Mouse (Mus musculus): Measurements from ENCODE around the gene Hist2h2be. TPM values are rescaled to one million over a fixed set of nuclear protein-coding genes. Genes with fewer than 3 reads are reported as not detected.
"Not testable (repeated sequence)": the region's sequence is repeated elsewhere in the genome, so short reads cannot be mapped to it uniquely, and the experiment has no call there.

The Hist2h2be gene
- polyA plus RNA-seq, 1 experiment from 2014 or later, result 11.5 TPM

DNA sequence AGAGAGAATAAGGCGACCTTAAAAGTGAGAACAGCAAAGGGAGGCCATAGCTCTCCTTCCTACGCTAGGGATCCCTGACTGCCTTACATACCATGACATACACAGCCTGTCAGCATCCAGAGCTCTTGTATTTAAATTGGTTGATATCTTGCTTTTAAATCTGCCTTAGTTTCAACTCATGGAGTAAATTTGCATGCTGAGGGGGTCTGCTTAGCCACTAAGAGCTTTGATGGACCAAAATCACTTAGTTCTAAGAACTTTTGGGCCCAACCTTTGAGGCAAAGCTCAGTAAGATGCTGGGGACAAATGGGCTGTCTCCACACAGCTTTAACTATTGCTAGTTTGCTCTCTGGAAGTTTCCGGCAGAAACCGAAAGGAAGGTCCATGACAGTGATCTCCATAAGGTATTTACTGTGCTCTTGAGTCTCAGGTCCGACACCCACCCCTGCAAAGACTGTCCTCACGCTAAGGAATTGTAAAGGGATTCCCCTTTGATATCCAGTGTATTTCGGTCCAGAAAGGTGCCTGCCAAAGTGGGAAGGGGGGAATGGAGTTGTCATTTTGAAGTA, 16.5 kb downstream of the Hist2h2be start:
- no peak for ATAC-seq (replicated peaks; ENCODE audit: insufficient number of reproducible peaks, low FRiP score, low TSS enrichment, low read depth)
- Histone ChIP-seq H3K9ac (replicated peaks; ENCODE audit: low read length) (peak overlapping the region; percentile 81), H3K27ac (replicated peaks; ENCODE audit: low read depth, low read length) (peak overlapping the region; percentile 88), H3K9me3 (replicated peaks; ENCODE audit: control insufficient read depth, low read length) (no peaks in the 10 kb centered on the region), H3K4me2 (ENCODE audit: low read depth, low read length) (peak overlapping the region; percentile 56), H3K4me1 (ENCODE audit: control insufficient read depth, insufficient read depth, low read length) (no peaks in the 10 kb centered on the region), H3K27me3 (ENCODE audit: control insufficient read depth, insufficient read depth, low read length) (no peaks in the 10 kb centered on the region), H3K4me3 (ENCODE audit: low read depth, low read length) (peak overlapping the region; percentile 49), H3K36me3 (replicated peaks; ENCODE audit: control insufficient read depth, insufficient read depth, low read depth, low read length) (no peaks in the 10 kb centered on the region)
- 28% methylated on average over 7 of the region's 7 CpGs for WGBS
- peak; percentile 57 for DNase-seq (ENCODE audit: low spot score)

DNA sequence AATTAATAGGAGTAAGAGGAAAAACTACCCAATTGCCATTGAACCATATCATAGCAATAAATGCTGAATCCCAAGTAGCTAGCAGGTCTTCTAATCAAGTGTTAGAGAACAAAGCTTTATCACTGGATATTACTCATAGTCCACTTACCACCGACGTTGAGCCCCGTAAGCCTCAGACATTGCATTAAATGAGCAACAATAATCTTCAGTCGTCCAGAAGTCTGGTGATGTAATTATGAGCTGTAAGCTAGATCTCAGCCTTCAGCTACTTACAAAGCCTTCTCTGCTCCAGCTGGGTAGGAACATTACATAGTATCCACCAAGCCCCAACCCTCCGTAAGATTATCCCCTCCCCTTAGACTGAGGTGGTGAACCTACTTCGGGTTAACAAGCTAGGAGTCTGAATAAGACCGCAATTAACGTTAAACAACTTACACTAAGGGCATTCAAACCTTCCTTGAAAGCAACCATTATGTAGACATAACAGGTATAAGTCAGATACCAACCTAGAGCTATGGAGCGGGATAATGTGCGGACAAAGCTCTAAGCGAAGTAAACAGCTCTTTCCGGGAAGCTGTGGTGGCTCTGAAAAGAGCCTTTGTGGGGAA, 17.1 kb downstream of the Hist2h2be start:
- 1% methylated on average over 12 of the region's 12 CpGs for WGBS
- DNase-seq (ENCODE audit: low spot score), result peak; percentile 70
- H3K9me3 ChIP-seq (replicated peaks; ENCODE audit: control insufficient read depth, low read length), result no peaks in the 10 kb centered on the region
- peak overlapping the region; percentile 81 for H3K9ac ChIP-seq (replicated peaks; ENCODE audit: low read length)
- H3K4me3 ChIP-seq (ENCODE audit: low read depth, low read length), result peak overlapping the region; percentile 49
- H3K27me3 ChIP-seq (ENCODE audit: control insufficient read depth, insufficient read depth, low read length), result no peaks in the 10 kb centered on the region
- H3K27ac ChIP-seq (replicated peaks; ENCODE audit: low read depth, low read length), result peak overlapping the region; percentile 88
- H3K4me1 ChIP-seq (ENCODE audit: control insufficient read depth, insufficient read depth, low read length), result no peaks in the 10 kb centered on the region
- no peaks in the 10 kb centered on the region for H3K36me3 ChIP-seq (replicated peaks; ENCODE audit: control insufficient read depth, insufficient read depth, low read depth, low read length)
- peak overlapping the region; percentile 56 for H3K4me2 ChIP-seq (ENCODE audit: low read depth, low read length)
- no peak for ATAC-seq (replicated peaks; ENCODE audit: insufficient number of reproducible peaks, low FRiP score, low TSS enrichment, low read depth)

DNA sequence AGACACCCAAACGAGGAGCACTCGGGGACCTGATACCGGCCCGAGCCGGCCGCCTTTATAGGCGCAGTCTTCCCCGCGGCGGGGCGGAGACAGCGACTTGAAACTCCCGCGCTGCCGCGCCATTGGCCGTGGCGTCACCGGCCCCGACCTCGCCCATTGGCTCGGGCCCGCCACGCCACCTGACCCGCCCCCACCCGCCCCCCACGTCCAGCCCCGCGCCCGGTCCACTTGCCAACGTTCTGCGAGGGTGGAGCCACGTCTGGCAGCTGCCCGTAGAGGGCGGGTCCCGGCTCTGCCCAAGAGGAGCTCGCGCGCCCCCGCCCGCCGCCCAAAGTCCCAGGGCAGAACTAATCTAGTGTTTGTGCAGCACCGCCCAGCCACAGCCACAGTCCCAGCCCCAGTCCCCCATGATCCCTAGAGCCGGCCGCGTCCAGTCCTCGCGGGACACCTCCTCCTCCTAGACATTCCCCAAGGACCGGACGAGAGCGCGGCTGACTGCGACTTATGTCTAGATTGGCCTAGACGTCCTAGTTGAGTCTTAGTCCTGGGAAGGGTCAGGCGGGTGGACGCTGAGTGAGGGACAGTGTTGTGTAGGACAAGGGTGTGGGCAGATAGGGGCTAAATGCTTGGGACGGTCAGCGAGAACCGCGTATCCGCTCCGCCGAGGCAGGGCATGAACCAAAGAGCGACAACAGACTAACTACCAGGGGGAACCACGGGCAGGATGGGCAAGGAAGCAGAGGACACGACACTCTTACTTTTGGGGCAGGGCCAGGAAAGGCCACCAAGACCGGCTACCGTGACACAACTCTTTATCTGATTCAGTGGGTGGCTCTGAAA, 18.3 kb downstream of the Hist2h2be start, which contains the start of gene Hist2h3c2:
TSS of gene Hist2h3c2 (minus strand) at position 174 of the 840 bp plus-strand sequence.
- Histone ChIP-seq H3K4me2 (ENCODE audit: low read depth, low read length) (peak within 1 kb of the TSS; percentile 56), H3K9ac (replicated peaks; ENCODE audit: low read length) (peak within 1 kb of the TSS; percentile 81), H3K4me3 (ENCODE audit: low read depth, low read length) (peak within 1 kb of the TSS; percentile 49), H3K27ac (replicated peaks; ENCODE audit: low read depth, low read length) (peak within 1 kb of the TSS; percentile 88)
- not testable (repeated sequence) for H3K27me3 ChIP-seq (ENCODE audit: control insufficient read depth, insufficient read depth, low read length); H3K4me1 ChIP-seq (ENCODE audit: control insufficient read depth, insufficient read depth, low read length); H3K36me3 ChIP-seq (replicated peaks; ENCODE audit: control insufficient read depth, insufficient read depth, low read depth, low read length); DNase-seq (ENCODE audit: low spot score); H3K9me3 ChIP-seq (replicated peaks; ENCODE audit: control insufficient read depth, low read length)
- under 1% methylated on average over 10 of the region's 68 CpGs for WGBS
- peak; percentile 95 for ATAC-seq (replicated peaks; ENCODE audit: insufficient number of reproducible peaks, low FRiP score, low TSS enrichment, low read depth)

DNA sequence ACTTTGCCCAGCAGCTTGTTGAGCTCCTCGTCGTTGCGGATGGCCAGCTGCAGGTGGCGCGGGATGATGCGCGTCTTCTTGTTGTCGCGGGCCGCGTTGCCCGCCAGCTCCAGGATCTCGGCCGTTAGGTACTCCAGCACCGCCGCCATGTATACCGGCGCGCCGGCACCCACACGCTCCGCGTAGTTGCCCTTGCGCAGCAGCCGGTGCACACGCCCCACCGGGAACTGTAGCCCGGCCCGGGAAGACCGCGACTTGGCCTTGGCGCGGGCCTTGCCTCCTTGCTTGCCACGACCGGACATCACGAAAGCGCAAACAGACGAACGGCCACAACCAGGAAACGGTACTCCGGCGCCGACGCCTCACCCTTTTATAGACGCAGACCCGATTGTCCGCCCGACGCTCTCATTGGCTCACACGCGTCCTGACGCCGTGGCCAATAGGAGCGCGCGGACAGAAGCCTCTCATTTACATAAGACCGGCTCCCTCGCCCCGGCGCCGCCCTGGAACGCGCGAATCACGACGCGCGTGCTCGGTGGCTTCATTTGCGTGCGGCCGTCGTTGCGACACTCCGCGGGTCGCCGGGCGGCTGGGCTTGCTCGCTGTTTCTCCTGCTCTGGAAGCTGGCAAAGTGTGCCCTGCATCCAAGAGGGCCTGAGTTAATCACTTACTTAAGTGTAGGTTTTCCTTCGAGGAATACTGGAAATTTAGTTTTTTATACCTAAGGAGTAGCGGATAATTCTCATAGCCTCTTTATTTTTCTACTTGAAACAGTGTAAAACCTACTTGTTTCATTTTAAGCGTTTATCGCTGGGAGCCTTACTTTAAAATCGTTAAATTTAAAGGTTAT, 19.3 kb downstream of the Hist2h2be start, which contains the start of gene Hist2h2aa2:
TSS of gene Hist2h2aa2 (minus strand) at position 328 of the 850 bp plus-strand sequence.
- H3K4me1 ChIP-seq (ENCODE audit: control insufficient read depth, insufficient read depth, low read length); H3K27me3 ChIP-seq (ENCODE audit: control insufficient read depth, insufficient read depth, low read length); H3K36me3 ChIP-seq (replicated peaks; ENCODE audit: control insufficient read depth, insufficient read depth, low read depth, low read length); H3K4me3 ChIP-seq (ENCODE audit: low read depth, low read length); H3K9me3 ChIP-seq (replicated peaks; ENCODE audit: control insufficient read depth, low read length): not testable (repeated sequence)
- H3K4me2 ChIP-seq (ENCODE audit: low read depth, low read length), result peak within 1 kb of the TSS; percentile 36
- DNase-seq (ENCODE audit: low spot score) (peak; percentile 68), ATAC-seq (replicated peaks; ENCODE audit: insufficient number of reproducible peaks, low FRiP score, low TSS enrichment, low read depth) (peak; percentile 79)
- WGBS, result 4% methylated on average over 26 of the region's 85 CpGs
- peak within 1 kb of the TSS; percentile 67 for H3K27ac ChIP-seq (replicated peaks; ENCODE audit: low read depth, low read length)
- H3K9ac ChIP-seq (replicated peaks; ENCODE audit: low read length), result peak within 1 kb of the TSS; percentile 44; the same call in 1 of the 2 replicates

DNA sequence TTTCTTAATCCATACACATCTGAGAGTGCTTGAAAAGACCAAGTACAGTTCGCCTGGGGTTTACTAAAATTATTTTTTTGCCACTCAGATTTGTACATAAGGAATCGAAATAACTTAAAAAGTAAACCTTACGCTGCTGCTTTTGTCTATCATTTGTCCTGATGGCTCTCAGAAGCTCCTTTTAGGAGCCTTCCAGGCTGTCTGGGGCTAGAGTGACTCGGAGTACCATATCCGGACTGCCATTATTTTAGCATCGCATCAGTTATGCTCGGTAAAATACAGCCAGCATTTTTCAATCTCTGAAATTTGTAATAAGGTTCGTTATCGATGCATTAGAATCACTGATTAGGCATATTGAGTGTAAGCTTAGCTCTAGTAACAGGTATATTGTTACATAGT, 19.9 kb downstream of the Hist2h2be start:
- Histone ChIP-seq H3K9ac (replicated peaks; ENCODE audit: low read length) (peak overlapping the region; percentile 32; the same call in 1 of the 2 replicates), H3K27me3 (ENCODE audit: control insufficient read depth, insufficient read depth, low read length) (no peaks in the 10 kb centered on the region), H3K9me3 (replicated peaks; ENCODE audit: control insufficient read depth, low read length) (no peaks in the 10 kb centered on the region), H3K4me3 (ENCODE audit: low read depth, low read length) (no peak overlapping the region), H3K27ac (replicated peaks; ENCODE audit: low read depth, low read length) (peak overlapping the region; percentile 67), H3K4me1 (ENCODE audit: control insufficient read depth, insufficient read depth, low read length) (no peaks in the 10 kb centered on the region; the same call in 1 of the 2 replicates), H3K4me2 (ENCODE audit: low read depth, low read length) (no peak overlapping the region), H3K36me3 (replicated peaks; ENCODE audit: control insufficient read depth, insufficient read depth, low read depth, low read length) (no peaks in the 10 kb centered on the region)
- ATAC-seq (replicated peaks; ENCODE audit: insufficient number of reproducible peaks, low FRiP score, low TSS enrichment, low read depth) (no peak), DNase-seq (ENCODE audit: low spot score) (no peak)
- WGBS, result 80% methylated on average over 9 of the region's 9 CpGs

DNA sequence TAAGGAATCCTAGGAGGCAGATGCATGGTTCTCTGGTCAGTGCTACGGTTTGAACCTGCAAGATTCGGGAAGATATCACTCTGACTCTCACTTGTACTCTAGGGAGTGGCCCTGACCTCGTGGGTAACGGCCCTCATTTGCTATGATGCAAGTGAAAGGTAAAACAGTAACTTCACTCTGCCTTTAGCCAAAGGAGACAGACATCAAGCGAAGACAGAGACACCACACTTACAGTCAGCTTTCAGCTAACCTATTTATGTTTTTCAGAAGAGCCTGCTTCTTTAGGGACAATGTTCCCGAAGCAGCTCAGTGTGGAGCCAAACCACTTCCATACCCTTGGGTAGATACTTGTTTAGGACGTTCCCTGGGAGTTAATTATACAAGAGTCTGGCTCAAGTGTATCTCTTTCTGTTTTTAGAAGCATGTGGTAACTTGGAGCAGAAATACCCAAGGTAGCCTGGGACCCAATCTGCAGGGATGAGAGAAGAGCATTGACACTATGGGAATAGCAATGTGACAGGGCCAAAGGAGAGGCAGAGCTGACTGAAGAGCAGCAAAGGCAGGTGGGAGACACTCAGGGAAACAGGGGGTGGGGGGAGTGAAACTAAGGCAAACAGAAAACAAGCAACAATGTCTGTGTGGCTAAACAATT, 23.1 kb downstream of the Hist2h2be start:
- ATAC-seq (replicated peaks; ENCODE audit: insufficient number of reproducible peaks, low FRiP score, low TSS enrichment, low read depth), result no peak
- 80% methylated on average over 7 of the region's 7 CpGs for WGBS
- no peaks in the 10 kb centered on the region; the same call in 1 of the 2 replicates for H3K4me1 ChIP-seq (ENCODE audit: control insufficient read depth, insufficient read depth, low read length)

More for the DNA sequence above, 23.1 kb downstream of the Hist2h2be start:
- Histone ChIP-seq H3K4me2 (ENCODE audit: low read depth, low read length) (peak overlapping the region; percentile 23; the same call in 1 of the 2 replicates), H3K9ac (replicated peaks; ENCODE audit: low read length) (peak overlapping the region; percentile 37), H3K27me3 (ENCODE audit: control insufficient read depth, insufficient read depth, low read length) (no peaks in the 10 kb centered on the region), H3K27ac (replicated peaks; ENCODE audit: low read depth, low read length) (peak overlapping the region; percentile 87), H3K36me3 (replicated peaks; ENCODE audit: control insufficient read depth, insufficient read depth, low read depth, low read length) (no peaks in the 10 kb centered on the region), H3K4me3 (ENCODE audit: low read depth, low read length) (no peak overlapping the region), H3K9me3 (replicated peaks; ENCODE audit: control insufficient read depth, low read length) (no peaks in the 10 kb centered on the region)
- DNase-seq (ENCODE audit: low spot score), result no peak

All from embryonic facial prominence, embryonic 11.5 days (tissue).